Comparison of ENCODE assay signal across 29 mouse cellular contexts in genomic region chr13:81402826-81403225, GRCm38 (mm10).
DNase-seq lines count a peak whose midpoint lies in the region; ATAC-seq and TF ChIP-seq lines count a peak whose summit lies in the region.
"Had no signal": no experiment of that assay in that cellular context is flagged by ENCODE, and none has a peak within 500 bp of the region (broad histone marks: within the 10 kb centered on the region; RNA-seq: fewer than 3 reads in every experiment).

No protein-coding gene starts in this region.

- no peak overlapping the region for H3K27ac ChIP-seq in cerebellum, adult 2 months (ENCODE audit: insufficient read depth, low read length)
- no peak overlapping the region for H3K27ac ChIP-seq in midbrain, embryonic 11.5 days (ENCODE audit: low read depth, low read length)
- no peak overlapping the region for H3K27ac ChIP-seq in midbrain, embryonic 16.5 days (ENCODE audit: low read length)
- H3K27ac ChIP-seq: embryonic facial prominence, embryonic 13.5 days; forebrain, embryonic 12.5 days; gastrocnemius, adult 2 months; heart, embryonic 10.5 days; hindbrain, embryonic 10.5 days; hindbrain, postnatal 0 days; limb, embryonic 13.5 days; liver, embryonic 14.5 days; lung, embryonic 15.5 days; midbrain, embryonic 15.5 days; neural tube, embryonic 13.5 days; stomach, embryonic 15.5 days had no signal

- TF ChIP-seq POLR2A in cerebellum, adult 2 months (IDR thresholded peaks at IDR 0.05; ENCODE audit: borderline replicate concordance, insufficient read depth, low read length) = no peak

- H3K9ac ChIP-seq in midbrain, embryonic 11.5 days (ENCODE audit: low read length) = no peak overlapping the region
- no peak overlapping the region for H3K9ac ChIP-seq in midbrain, embryonic 16.5 days (ENCODE audit: low read depth, low read length)
- H3K9ac ChIP-seq: embryonic facial prominence, embryonic 13.5 days; forebrain, embryonic 12.5 days; limb, embryonic 13.5 days; liver, embryonic 14.5 days; lung, embryonic 15.5 days; midbrain, embryonic 15.5 days; neural tube, embryonic 13.5 days; stomach, embryonic 15.5 days had no signal

- TF ChIP-seq CTCF in cerebellum, adult 2 months (IDR thresholded peaks at IDR 0.05; ENCODE audit: borderline replicate concordance, insufficient read depth, low read depth, low read length) = no peak

- H3K36me3 ChIP-seq in midbrain, embryonic 11.5 days (ENCODE audit: control insufficient read depth, insufficient read depth, low read length) = no peaks in the 10 kb centered on the region
- H3K36me3 ChIP-seq in midbrain, embryonic 16.5 days (ENCODE audit: control insufficient read depth, insufficient read depth, low read length) = no peaks in the 10 kb centered on the region
- H3K36me3 ChIP-seq: embryonic facial prominence, embryonic 13.5 days; heart, embryonic 10.5 days; limb, embryonic 13.5 days; lung, embryonic 15.5 days; midbrain, embryonic 15.5 days; neural tube, embryonic 13.5 days; stomach, embryonic 15.5 days had no signal

- peaks cover 4% of the 10 kb centered on the region for H3K4me1 ChIP-seq in cerebellum, adult 2 months (ENCODE audit: control insufficient read depth, insufficient read depth, low read length)
- no peaks in the 10 kb centered on the region for H3K4me1 ChIP-seq in midbrain, embryonic 11.5 days (ENCODE audit: control insufficient read depth, insufficient read depth, low read length)
- no peaks in the 10 kb centered on the region for H3K4me1 ChIP-seq in midbrain, embryonic 16.5 days (ENCODE audit: control insufficient read depth, insufficient read depth, low read length)
- H3K4me1 ChIP-seq: embryonic facial prominence, embryonic 13.5 days; forebrain, embryonic 12.5 days; heart, embryonic 10.5 days; hindbrain, embryonic 10.5 days; limb, embryonic 13.5 days; lung, embryonic 15.5 days; midbrain, embryonic 15.5 days; neural tube, embryonic 13.5 days; stomach, embryonic 15.5 days had no signal

- no peak overlapping the region for H3K4me2 ChIP-seq in midbrain, embryonic 11.5 days
- H3K4me2 ChIP-seq in midbrain, embryonic 16.5 days (ENCODE audit: low read length) = no peak overlapping the region
- H3K4me2 ChIP-seq: embryonic facial prominence, embryonic 13.5 days; forebrain, embryonic 12.5 days; limb, embryonic 13.5 days; lung, embryonic 15.5 days; midbrain, embryonic 15.5 days; neural tube, embryonic 13.5 days; stomach, embryonic 15.5 days had no signal

- WGBS in cerebellum, adult 2 months = 25% methylated on average over 3 of the region's 3 CpGs
- 97% methylated on average over 3 of the region's 3 CpGs for WGBS in midbrain, embryonic 11.5 days
- WGBS in midbrain, embryonic 16.5 days = 96% methylated on average over 3 of the region's 3 CpGs

- ATAC-seq in midbrain, embryonic 11.5 days (ENCODE audit: low FRiP score) = no peak
- ATAC-seq in midbrain, embryonic 16.5 days = no peak
- ATAC-seq: hindbrain, postnatal 0 days; intestine, embryonic 16.5 days; midbrain, embryonic 15.5 days had no signal

- H3K9me3 ChIP-seq in midbrain, embryonic 11.5 days (ENCODE audit: control insufficient read depth, low read length) = no peaks in the 10 kb centered on the region
- no peaks in the 10 kb centered on the region for H3K9me3 ChIP-seq in midbrain, embryonic 16.5 days (replicated peaks; ENCODE audit: control insufficient read depth, low read length, poor library complexity, severe bottlenecking)
- H3K9me3 ChIP-seq: embryonic facial prominence, embryonic 13.5 days; forebrain, embryonic 12.5 days; heart, embryonic 10.5 days; hindbrain, embryonic 10.5 days; limb, embryonic 13.5 days; lung, embryonic 15.5 days; midbrain, embryonic 15.5 days; neural tube, embryonic 13.5 days; stomach, embryonic 15.5 days had no signal

- no peaks in the 10 kb centered on the region for H3K27me3 ChIP-seq in cerebellum, adult 2 months (ENCODE audit: control insufficient read depth, insufficient read depth, low read length)
- no peaks in the 10 kb centered on the region for H3K27me3 ChIP-seq in midbrain, embryonic 11.5 days (ENCODE audit: control insufficient read depth, insufficient read depth, low read length)
- H3K27me3 ChIP-seq in midbrain, embryonic 16.5 days (ENCODE audit: control insufficient read depth, insufficient read depth, low read depth, low read length) = no peaks in the 10 kb centered on the region
- H3K27me3 ChIP-seq: embryonic facial prominence, embryonic 13.5 days; forebrain, embryonic 12.5 days; limb, embryonic 13.5 days; lung, embryonic 15.5 days; midbrain, embryonic 15.5 days; neural tube, embryonic 13.5 days; stomach, embryonic 15.5 days had no signal

- H3K4me3 ChIP-seq in cerebellum, adult 2 months (replicated peaks; ENCODE audit: insufficient read depth, low read depth, low read length) = no peak overlapping the region
- no peak overlapping the region for H3K4me3 ChIP-seq in midbrain, embryonic 11.5 days (ENCODE audit: low read depth, low read length)
- H3K4me3 ChIP-seq in midbrain, embryonic 16.5 days (ENCODE audit: low read depth, low read length) = no peak overlapping the region
- H3K4me3 ChIP-seq: embryonic facial prominence, embryonic 13.5 days; erythroblast, embryonic 14.5 days; forebrain, embryonic 12.5 days; gastrocnemius, adult 2 months; heart, embryonic 10.5 days; hindbrain, embryonic 10.5 days; limb, embryonic 13.5 days; lung, embryonic 15.5 days; midbrain, embryonic 15.5 days; myocyte; neural tube, embryonic 13.5 days; stomach, embryonic 15.5 days had no signal

- DNase-seq in cerebellum, adult 2 months = peak; percentile 22 to 41
- no peak for DNase-seq in cerebellum, postnatal 4 days (ENCODE audit: low spot score in 2 of 2)
- peak; percentile 14 for DNase-seq in heart, postnatal 4 days
- no peak for DNase-seq in heart, adult 11 months
- DNase-seq in midbrain, embryonic 11.5 days (ENCODE audit: low spot score, missing footprints) = peak; percentile 80
- peak; percentile 76 to 77 for DNase-seq in kidney, postnatal 25 days
- no peak for DNase-seq in frontal cortex, postnatal 36 days (ENCODE audit: low spot score in 2 of 2)
- DNase-seq: adrenal gland, postnatal 14 days; embryo, embryonic 11 days; gastrocnemius, adult 2 months; lung, postnatal 36 days; right cerebral cortex, adult 18-20 months; thymus, adult 2 months; thymus, postnatal 4 days had no signal

Comparison
In these comparisons a context has a peak if more than half of its experiments do, and no peak if none do; other contexts are left out.
1. DNase-seq: peak in cerebellum, adult 2 months (2 of 2), heart, postnatal 4 days (single experiment), midbrain, embryonic 11.5 days (single experiment) and kidney, postnatal 25 days (2 of 2); none in cerebellum, postnatal 4 days (0 of 2), heart, adult 11 months (single experiment) and frontal cortex, postnatal 36 days (0 of 2).